Mouse (Mus musculus): Measurements from ENCODE around the gene Arid2. TPM values are rescaled to one million over a fixed set of nuclear protein-coding genes. Genes with fewer than 3 reads are reported as not detected.

The Arid2 gene
- polyA plus RNA-seq (2012) = 12.9 and 17.9 TPM in 2 replicates

GRCm38 (mm10) chr15:96287369-96287975 is at the start of gene Arid2:
Arid2 (plus strand) TSS chr15:96287518.

Other genes with a start within 250 kb of the Arid2 start
- 30.9 and 35.1 TPM in 2 replicates for gene Scaf11, start 173.3 kb downstream of the Arid2 start, polyA plus RNA-seq (2012)